Mouse (Mus musculus): ENCODE results near the gene Vps33b. TPM values are rescaled to one million over a fixed set of nuclear protein-coding genes. Genes with fewer than 3 reads are reported as not detected.

The Vps33b gene
- total RNA-seq, 2 experiments from 2014 or later = 19.3 to 23.6 TPM

DNA sequence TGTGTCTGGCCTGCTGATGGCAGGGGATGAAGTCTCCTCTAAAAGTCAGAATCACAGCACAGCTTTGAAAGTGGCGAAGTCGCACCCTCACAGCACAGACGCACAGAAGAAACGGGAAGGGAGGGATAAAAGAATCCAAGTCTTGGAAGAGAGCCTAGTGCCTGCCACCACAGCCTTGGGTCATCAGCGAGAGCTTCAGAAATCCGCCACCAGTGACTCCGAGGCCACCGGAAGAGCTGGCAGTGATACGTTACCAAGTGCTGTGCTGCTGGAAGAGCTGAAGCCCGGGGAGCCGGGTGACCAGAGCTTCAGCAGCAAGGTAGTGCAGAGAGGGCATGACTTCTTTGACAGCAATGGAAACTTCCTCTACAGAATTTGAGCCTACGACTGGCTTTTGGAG is 4.8 kb upstream of the Vps33b start:
- DNase-seq (ENCODE audit: extremely low spot score in 1 of 2, low spot score in 1 of 2) = no peak

GRCm38 (mm10) chr7:80267764-80268163 is 1.7 kb upstream of the Vps33b start:
- no peak for DNase-seq (ENCODE audit: extremely low spot score in 1 of 2, low spot score in 1 of 2)

DNA sequence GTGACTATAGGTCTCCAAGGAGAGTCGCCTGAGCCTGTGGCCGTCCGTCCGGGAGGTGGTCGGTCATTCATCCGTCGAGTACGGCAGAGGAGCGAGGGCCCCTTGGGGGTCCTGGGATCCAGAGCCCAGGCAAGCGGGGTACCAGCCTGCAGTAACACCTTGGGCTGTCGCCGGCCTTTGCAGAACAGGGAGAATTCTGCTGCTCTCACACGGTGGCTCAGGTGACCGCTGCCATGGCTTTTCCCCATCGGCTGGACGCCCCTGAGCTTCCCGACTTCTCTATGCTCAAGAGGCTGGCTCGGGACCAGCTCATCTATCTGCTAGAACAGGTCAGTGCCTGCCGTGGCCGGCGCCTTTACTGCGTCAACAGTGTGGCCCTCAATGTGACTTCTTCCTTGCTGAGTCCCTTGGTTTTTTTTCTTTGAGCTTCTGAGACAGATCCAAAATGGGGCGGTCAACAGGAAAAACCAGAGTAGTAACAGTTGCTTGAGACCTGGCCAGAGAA is 354 bp downstream of the Vps33b start:
- DNase-seq (ENCODE audit: extremely low spot score in 1 of 2, low spot score in 1 of 2) = peak in 1 of 2 experiments; percentile 11

- DNase-seq (ENCODE audit: extremely low spot score in 1 of 2, low spot score in 1 of 2) = no peak
Measured at GRCm38 (mm10) chr7:80273456-80273855, 4.0 kb downstream of the Vps33b start.

- no peak for DNase-seq (ENCODE audit: extremely low spot score in 1 of 2, low spot score in 1 of 2)
Measured at GRCm38 (mm10) chr7:80276374-80276773, 6.9 kb downstream of the Vps33b start.

GRCm38 (mm10) chr7:80280032-80280431 is 10.6 kb downstream of the Vps33b start:
- DNase-seq (ENCODE audit: extremely low spot score in 1 of 2, low spot score in 1 of 2) = no peak

DNA sequence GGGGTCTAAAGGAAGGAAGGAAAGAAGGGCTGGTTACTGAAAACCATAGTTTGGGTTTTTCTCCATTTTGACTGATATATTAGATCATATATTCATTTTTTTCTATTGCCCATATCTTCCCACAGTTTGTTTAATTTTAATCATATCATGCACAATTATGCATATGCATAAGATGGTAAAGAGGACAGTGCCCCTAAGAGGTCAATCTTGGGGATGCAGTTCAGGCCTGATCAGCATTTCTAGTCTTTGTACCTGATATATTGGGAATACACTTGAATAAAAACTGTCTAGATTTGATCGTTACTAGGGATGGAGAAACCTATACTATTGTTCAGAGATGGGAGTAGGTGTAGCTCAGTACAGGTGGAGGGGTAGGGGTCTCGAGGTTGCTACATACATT is 11.5 kb downstream of the Vps33b start:
- DNase-seq (ENCODE audit: extremely low spot score in 1 of 2, low spot score in 1 of 2) = no peak

DNA sequence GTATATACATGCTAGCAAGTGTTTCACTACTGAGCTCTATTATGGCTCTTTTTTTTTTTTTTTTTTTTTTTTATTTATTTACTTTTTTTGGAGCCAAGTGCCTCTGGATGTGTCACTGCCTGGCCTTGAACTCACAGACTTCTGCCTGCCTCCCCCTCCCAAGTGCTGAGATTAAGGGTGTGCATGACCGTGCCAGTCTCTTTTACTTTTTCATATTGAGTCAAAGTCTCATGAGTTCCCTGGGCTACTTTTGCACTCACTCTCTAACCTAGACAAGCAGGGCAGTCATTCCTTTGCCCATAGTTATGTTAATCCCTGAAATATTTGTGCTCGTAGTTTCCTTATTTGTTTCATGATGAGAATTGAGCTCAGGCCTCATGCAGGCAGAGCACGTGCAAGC is 12.2 kb downstream of the Vps33b start:
- DNase-seq (ENCODE audit: extremely low spot score in 1 of 2, low spot score in 1 of 2) = no peak

DNA sequence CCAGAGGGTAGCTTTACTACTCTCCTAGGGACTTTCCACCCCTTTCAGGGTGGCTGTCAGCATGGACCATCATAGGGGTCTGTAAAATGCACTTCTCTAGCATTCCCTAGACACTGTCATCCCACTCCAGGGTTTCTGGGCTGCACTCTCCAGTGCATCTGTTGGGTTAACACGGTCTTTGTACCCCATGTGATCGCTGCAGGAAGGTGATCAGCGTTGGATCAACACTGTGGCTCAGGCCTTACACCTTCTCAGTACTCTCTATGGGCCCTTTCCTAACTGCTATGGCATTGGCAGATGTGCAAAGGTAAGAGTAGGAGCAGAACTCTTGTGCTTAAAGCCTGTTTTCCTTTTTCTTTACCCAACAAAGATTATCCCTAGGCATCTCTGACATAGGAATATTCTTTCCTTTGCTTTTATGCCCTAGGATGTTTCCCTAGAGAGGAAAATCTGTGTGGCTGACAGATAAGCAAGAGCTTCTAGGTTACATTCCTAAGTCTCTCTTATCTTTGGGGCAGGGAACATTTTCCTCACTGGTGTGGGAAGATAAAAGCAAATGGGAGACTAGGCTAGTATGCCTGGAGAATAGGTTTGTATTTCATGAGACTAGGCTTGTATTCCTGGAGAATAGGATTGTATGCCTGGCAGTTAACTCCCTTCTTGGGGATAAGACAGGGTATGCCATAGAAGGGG is 13.9 kb downstream of the Vps33b start:
- no peak for DNase-seq (ENCODE audit: extremely low spot score in 1 of 2, low spot score in 1 of 2)

GRCm38 (mm10) chr7:80284391-80284790 is 14.9 kb downstream of the Vps33b start:
- no peak for DNase-seq (ENCODE audit: extremely low spot score in 1 of 2, low spot score in 1 of 2)

DNA sequence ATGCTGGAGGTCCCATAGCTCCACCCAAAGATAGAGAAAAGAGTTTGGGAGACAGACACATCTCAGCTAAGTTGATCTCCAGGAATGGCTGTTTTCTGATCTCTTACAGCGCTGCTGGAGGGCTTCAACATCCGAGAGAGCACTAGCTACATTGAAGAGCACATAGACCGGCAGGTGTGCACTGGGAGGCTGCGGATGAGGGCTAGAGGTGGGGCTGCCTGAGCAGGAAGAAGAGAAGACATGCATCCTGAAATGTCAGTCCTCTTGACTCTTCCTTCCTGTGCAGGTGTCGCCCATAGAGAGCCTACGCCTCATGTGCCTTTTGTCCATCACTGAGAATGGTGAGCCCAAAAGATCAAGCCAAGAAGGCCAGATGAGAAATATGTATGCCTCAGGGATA is 16.3 kb downstream of the Vps33b start:
- no peak for DNase-seq (ENCODE audit: extremely low spot score in 1 of 2, low spot score in 1 of 2)

- no peak for DNase-seq (ENCODE audit: extremely low spot score in 1 of 2, low spot score in 1 of 2)
Measured at GRCm38 (mm10) chr7:80287736-80288135, 18.3 kb downstream of the Vps33b start.

DNA sequence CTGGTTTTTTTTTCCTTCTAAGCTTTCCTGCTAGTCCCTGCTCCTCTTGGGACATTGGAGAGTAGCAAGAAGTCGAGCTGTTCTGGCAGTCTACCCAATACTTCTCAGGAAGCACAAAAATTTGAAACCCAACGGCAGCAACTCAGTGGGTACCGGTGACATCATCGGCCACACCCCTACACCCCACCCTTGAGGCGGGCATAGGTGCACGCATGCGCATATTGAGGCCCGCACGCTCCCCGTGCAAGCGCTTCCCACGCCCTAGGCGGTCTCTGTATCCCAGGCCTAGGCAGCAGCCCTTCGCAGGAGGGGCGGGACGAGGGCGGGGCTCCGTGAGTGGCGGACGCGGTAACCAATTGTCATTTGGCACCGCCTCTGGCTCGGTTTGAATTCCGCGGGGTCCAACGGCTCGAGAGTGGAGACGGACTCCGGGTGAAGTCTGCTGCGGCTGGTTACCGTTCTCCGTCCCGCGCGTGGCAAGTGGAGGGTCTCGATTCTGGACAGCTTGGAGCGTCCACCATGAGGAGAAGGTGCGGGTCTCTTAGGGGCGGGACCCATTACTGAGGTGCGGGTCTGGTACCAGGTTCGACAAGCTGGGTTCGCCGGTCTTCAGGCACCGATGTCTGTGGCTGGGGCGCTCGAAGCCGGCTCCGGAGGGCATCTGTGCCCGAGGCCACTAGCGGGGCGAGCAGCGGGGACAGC is 24.8 kb downstream of the Vps33b start, which contains the start of gene Prc1:
Gene Prc1, plus strand, starts transcription at position 389 of the 702 bp plus-strand sequence.
- DNase-seq (ENCODE audit: extremely low spot score in 1 of 2, low spot score in 1 of 2) = peak; percentile 96 to 97

DNA sequence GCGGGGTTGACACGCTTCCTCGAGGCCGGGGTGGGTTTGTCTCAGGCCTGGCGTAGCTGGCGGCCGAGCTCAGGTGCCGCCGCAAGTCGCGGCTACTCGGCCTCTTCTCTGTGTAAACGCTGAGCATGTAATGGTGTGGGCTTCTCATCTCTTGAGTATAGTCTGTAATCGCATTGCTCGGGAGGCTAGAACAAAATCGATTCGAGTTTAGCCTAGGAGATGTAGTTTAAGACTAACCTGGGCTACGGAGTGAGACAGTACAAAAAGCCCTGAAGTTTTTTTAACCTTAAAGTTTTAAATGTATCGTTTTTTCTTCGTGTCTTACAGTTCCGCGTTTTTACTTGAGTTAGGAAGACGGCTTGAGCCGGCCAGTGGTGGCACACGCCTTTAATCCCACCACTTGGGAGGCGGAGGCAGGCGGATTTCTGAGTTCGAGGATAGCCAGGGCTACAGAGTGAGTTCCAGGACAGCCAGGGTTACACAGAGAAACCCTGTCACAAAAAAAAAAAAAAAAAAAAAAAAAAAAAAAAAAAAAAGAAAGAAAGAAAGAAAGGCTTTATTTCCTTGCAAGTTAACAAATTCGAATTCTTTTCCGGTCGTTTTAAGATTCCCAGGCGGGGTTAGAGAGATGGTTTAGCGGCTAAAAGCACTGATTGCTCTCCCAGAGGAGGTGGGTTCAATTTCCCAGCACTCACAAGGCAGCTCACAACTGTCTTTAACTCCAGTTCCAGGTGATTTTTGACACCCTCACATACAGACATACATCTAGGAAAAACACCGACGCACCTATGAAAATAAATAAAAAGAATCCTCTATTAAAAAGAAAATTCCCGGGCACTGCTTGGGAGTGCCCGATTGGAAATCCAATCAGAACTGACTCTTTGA is 25.6 kb downstream of the Vps33b start:
- no peak for DNase-seq (ENCODE audit: extremely low spot score in 1 of 2, low spot score in 1 of 2)

DNA sequence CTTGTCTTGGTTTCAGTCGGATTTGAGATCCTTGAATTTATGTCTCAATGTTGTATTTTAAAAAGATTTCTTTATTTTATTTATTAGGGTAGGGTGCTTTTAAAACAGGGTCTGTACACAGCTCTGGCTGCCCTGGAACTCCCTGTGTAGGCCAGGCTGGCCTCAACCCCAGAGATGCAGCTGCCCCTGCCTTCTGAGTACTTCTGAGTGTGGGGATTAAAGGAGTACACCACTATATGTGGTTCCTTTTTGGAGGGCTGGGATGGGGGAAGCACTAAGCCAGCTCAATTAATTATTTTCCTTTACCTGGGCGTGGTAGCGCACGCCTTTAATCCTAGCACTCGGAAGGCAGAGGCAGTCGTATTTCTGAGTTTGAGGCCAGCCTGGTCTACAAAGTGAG is 27.0 kb downstream of the Vps33b start:
- DNase-seq (ENCODE audit: extremely low spot score in 1 of 2, low spot score in 1 of 2) = no peak

- DNase-seq (ENCODE audit: extremely low spot score in 1 of 2, low spot score in 1 of 2) = no peak
Measured at GRCm38 (mm10) chr7:80297041-80297440, 27.6 kb downstream of the Vps33b start.

DNA sequence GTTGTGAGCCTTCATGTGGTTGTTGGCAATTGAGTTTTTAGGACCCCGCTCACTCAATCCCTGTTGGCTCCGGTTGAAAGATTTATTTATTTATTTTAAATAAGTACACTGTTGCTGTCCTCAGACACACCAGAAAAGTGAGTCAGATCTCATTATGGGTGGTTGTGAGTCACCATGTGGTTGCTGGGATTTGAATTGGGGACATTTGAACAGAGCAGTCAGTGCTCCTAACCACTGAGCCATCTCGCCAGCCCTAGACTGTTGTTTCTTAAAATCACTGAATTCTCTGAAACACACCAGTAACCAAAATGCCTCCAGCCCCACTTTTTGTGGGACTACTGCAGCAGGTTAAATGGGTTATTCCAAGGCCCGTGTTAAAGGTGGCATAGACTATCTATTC is 29.3 kb downstream of the Vps33b start:
- DNase-seq (ENCODE audit: extremely low spot score in 1 of 2, low spot score in 1 of 2) = no peak

GRCm38 (mm10) chr7:80299568-80299967 is 30.1 kb downstream of the Vps33b start:
- no peak for DNase-seq (ENCODE audit: extremely low spot score in 1 of 2, low spot score in 1 of 2)

- DNase-seq (ENCODE audit: extremely low spot score in 1 of 2, low spot score in 1 of 2) = no peak
Measured at GRCm38 (mm10) chr7:80301522-80301921, 32.1 kb downstream of the Vps33b start.

DNA sequence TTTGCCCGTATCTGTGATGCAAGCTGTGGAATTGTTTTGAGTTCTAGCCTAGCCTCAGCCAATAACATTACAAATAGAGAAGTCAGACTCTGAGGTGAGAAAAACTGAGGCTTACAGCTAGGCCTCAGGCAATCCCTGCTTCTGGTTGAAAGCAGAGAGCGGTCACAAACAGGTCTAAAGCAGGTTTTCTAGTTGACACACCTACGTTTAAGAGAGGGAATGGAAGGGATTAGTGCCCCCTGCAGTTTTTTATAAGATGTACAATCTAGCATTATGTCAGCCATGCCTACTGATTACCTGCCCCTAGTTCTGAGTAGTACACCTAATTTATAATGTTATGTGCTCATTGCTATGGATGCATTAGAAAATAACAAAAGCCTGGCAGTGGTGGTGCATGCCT is 38.3 kb downstream of the Vps33b start:
- no peak for DNase-seq (ENCODE audit: extremely low spot score in 1 of 2, low spot score in 1 of 2)

- no peak for DNase-seq (ENCODE audit: extremely low spot score in 1 of 2, low spot score in 1 of 2)
Measured at GRCm38 (mm10) chr7:80310771-80311170, 41.3 kb downstream of the Vps33b start.

All from layer of hippocampus, postnatal 25 days (tissue).